Mouse (Mus musculus) 3T3-L1 (cell line): ENCODE data around the gene Rabgap1l.

Source experiments
- DNase-seq: peaks from one replicate; pipeline ENCODE4 v3.0.0-alpha.2; 2015; ENCODE audit warnings: low read depth, low spot score

Gene Rabgap1l

DNA sequence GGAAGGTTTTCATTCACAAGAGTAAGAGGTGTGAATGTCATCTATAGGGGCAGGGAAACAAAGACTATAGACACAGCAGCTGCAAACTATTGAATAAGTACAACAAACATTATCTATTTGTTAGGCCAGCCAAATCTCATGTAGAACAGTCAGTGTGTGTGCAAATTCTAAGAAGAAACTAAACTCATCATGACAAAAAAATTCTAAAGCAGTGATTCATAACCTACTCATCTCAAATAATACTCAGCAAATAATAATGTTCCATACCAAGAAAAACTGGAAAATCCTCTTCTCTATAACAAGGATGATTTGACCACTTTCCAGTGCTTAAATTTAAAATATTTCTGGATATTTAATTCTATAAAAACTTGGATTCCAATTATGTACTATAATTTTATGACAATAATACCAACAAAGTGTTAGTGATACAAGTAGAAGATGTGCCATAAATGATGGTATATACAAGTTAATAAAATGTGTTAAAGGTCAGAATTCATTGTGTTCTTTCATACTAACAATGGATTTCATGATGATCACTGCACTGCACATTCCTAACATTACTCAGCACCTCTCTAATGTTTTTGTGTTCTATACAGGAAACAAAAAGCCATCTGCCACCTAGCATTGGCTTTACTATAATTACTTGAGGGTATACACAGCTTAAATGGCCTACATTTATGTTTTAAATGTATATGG lies 196.6 kb downstream of the Rabgap1l start:
- peak; percentile 61 for DNase-seq

DNA sequence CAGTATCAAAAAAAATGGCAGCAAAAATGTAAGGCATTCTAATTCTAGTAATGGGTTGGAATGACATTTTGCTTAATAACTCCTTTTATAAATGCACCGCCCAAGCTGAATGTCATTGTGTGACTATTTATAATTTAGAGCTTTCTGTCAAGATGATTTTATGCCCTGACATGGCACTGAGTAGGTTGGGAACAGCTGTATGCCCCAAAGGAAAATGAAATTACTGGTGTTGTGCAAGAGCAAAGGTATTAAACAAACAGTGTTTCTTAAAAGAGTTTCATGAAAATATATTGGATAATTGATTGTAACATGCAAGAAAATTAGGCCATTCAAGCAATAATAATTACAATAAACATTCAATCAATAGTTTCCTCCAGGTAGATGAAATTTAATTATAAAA lies 198.4 kb downstream of the Rabgap1l start:
- no peak for DNase-seq

DNA sequence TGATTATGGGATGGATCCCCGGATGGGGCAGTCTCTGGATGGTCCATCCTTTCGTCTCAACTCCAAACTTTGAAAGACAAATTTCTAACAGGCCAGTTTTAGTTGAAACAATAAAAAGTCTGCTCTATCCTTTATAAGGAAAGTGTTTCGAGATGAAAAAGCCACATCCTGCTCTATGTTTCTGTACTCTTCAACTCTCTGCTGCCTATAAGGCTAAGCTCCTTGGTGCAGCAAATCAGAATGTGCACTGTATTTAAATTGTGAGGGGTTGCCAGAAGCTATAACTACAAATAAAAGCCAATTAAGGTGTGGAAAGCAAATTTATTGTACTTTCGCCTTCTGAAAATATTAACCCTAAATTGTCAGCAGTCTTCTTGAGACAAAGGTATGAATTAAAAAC lies 198.9 kb downstream of the Rabgap1l start:
- DNase-seq = no peak

DNA sequence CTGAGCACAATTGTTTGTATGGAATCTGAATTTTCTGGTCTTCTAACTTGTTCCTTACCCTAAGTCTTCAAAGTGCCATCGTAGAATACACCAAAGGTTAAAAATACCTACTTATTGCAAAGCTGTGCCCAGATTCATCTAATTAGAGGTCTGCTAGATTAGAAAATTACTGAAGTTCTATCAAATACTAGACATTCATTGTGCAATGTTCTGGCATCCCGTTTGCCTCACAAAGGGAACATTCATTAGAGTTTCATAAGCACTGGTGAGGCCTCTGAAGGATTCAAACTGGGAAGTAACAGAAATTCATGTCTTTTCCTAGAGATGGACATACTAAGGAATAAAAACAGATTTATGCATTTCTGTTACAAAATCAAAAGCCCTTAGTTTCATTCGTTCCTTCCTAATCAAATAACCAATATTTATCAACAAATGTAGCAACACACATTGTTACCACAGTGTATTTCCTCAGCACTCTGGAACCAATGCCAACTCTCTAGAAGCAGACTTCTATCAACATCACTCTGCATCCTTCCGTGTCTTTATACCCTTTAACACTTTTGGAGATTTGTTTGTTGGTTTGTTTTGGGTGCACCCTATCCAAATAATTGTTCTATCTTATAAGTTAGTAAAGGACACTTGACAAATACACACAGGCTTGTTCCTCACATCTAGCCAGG lies 204.0 kb downstream of the Rabgap1l start:
- DNase-seq = no peak

DNA sequence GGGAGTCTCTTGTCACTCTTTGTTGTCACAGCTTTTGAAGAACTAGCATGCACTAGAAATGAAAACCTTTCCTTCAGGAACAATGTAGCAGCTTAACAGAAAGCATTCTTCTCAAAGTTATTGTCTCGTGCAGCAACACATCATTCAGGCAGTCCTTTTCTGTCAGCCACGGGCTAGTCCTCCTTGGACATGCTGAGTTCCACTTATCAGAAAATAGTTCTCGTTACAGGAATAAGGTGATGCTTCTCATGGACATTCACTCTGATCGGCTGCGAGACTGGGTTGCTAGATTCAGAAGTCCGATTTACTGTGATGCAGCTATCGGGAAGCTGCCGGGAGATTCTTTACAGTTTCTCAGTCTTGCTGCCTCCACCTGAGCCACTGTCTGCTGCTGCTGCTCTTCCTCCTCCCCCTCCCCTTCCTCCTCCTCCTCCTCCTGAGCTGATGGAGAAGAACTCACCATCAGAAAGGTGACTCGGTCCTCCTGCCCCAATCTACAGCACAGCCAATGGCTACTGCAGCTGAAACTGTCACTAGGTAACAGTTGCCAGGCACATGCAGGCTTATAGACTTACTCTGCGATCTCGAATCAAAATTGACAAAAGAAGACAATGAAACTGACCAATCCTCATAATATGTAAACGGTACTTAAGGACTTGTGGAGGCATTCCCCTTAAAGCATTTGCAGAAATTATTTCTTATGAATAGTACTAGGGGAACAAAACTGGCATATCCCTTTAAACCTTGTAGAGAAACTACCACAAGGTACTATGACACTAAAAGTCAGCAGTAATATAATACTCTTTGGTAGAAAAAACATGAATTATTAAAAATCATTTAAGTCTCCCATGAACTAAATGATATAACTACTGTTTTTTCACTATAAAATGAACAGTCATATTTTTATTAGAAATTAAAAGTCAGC lies 213.4 kb downstream of the Rabgap1l start:
- DNase-seq = no peak

DNA sequence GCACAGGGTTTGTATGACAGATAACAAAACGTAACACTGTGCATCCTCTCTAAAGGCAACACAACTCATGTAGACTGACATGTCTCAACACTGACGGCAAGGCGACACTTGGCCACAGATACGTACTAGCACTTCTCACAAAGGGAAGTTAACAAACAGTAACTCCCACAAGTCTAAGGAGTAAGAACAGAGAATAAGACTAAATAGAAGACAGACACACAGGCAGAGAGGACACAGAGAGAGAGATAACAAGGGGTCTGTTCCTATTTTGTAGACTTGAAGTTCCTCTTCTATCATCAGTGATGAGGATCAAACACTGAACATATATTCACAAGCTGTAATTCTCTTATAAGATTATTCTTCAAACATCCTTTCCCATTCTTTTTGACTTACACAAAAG lies 216.9 kb downstream of the Rabgap1l start:
- DNase-seq = no peak

DNA sequence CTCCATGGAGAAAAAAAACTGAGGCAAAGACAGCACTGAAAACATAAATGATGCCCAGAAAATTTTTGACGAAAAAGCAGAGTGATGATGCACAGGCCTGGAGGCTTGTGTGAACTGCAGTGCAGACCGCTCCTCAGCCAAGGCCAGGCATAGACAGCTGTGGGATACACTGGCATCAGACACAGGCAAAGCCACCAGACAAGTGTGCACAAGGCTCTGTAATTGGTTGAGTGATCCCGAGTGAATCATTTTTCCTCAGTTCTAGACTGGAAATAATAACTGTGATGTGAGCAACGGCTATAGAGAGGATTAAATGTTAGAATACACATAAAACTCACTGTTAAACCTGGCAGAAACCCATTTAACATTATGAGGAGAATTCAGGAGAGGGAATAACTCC lies 219.0 kb downstream of the Rabgap1l start:
- DNase-seq = no peak

DNA sequence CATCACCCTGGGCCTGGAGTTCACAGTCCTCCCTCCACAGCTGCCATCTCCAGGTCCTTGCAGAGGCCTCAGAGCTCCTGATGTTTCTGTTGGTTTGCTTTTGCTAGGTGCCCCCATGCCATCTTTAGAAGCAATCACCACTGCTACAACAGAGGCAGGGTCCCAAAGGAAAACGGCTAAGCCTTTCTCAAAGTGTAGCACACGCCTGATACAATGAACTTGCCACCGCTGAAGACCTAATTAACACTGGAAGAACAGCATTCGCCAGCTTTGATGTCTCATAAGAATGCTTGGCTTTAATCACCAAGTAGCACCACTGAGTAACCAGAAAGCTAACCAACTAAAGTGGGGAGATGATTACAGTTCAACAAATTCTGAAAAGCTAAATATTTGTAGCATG lies 226.6 kb downstream of the Rabgap1l start:
- DNase-seq = no peak

DNA sequence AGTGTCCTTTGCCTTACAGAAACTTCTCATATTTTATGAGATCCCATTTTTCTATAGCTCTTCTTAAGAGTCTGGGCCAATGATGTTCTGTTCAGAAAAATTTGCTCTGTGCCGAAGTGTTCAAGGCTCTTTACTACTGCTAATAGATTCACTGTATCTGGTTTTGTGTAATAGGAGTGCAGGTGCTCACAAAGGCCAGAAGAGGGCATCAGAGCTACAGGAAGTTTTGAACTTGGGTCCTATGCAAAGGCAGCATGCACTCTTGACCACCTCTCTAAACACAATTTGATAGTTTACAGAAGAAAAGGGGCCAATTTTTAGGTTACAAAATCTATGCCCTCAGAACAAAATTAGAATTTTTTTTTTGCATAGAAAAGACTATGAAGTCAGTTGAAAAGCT lies 231.6 kb downstream of the Rabgap1l start:
- peak; percentile 66 for DNase-seq

DNA sequence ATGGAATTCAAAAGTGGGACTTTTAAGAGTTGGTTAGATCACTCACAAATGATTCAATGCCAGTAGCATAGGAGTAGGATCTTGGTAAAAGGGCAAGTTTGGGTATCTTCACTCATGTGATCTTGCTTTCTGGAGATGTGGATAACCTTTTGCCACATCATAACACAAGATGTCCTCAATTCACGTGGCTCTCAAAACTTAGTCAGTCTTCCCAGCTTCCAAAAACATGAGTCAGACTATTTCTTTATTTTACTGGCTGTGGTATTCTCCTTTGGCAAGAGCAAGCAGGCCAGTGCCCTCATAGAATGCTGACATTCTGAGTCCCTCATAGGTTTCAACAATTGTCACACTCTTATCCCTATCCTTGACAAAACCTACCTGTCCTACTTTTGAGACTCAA lies 242.4 kb downstream of the Rabgap1l start:
- peak; percentile 79 for DNase-seq

DNA sequence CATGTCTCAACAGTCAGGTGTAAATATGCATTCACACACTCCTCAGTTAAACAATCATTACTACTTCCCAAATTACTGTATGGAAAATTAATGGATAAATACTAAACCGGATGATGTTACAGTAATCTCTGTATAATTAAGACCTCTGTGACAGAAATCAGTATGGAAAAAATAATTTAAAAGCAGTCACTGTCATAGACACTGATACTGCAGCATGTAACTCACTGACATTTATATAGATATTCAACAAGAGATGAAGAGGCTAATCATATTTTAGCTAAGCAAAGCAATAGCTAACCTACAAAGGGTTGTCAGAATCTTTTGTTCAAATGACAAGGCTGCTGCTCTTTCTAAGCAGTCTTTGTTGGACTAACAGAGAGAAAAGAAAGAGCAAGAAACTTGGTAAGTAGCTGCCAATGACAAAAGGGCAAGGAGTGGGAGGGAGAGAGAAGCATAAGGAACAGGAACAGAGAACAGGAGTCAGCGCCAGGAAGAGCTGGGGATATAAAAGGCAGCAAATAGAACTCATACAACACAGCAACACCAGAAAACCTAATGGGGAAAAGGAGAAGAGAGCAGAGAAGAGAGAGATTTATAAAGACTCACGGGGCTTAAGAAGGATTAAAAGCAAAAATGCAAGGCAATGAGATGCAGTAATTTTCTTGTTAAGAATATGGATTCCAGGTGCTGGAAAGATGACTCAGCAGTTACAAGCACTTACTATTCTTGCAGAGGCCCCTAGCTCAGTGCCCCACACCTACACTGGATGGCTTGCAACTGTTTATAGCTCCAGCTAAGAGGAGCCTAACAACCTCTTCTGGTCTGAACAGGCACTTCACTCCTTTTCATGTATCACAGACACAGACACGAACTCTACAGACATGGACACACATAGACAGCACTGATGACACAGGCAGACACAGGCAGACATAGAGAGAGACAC lies 244.8 kb downstream of the Rabgap1l start:
- DNase-seq = peak; percentile 66

DNA sequence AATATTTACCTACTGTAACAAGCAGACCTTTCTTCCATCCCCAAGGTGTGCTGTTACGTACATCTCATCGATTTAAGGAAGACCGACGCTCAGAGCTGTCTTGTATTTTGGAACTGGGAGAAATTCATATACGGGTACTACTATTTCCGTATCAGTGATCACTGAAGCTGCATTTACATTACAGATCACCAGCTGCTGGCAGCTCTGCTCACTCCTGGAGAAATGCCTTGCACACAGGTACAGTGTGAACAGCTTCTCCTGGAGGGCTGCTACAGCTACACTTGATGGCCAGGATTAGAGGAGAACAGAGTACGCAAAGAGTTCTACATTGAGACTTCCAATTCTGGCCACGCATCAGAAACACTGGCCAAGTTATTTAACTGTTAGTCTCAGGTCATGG lies 257.4 kb downstream of the Rabgap1l start:
- no peak for DNase-seq

DNA sequence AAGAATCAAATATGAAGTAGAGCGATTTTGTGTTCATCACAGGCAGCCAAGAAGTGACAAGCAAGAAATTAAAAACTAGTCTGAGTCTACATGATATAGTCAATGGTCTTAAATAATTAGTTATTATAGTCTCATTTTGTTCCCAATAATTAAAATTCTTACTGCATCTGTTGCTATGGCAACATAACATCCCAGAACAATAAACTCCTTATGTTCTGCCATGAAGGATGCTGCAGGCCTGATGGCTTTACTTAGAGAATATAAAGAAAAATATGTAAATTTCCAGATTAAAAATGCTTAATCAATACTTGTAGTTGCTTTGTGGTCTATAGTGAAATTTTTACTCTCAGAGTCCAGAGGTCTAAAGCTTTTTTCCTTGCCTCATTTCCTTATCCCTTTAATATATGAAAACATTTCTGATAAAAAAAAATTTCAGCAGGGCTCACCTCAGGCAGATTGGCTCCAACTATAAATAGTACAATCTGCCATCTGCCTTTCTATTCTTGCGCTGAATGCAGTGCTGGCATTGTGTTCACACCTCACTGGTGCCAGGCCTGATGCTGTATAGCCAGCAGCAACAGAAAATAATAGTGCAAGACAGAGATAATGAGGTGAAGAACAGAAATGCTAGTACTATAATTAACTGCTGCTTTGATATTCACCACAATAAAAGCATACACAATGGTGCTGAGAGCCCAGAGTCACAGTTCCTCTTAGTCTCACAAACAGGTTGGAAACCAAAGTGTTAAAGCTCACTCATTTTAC lies 258.3 kb downstream of the Rabgap1l start:
- no peak for DNase-seq

DNA sequence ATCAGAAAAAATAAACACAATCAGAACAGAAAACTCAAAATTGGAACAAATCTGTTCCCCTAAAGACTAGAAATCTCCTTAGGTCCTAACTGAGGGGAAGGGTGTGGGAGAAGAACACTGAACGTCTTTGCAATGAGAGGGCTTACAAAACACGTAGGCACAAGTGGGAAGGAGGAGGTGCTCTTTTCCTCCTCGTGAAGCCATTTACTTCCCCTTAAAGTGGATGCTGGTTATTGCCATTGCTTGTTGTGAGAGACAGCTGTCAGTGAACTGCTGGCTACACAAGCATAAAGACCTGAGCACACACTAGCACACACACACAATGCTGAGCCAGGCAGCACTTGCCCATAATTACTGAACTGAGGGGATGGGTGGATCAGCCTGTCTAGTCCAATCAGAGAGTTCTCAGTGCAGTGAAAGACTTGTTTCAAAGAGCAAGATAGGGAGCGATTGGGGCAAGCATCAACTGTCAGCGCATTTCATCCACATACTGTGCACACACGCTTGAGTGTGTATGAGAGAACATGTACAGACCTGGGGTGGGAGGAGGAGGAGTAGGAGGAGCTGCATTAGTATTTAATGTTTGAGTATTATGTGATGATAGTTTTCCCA lies 259.7 kb downstream of the Rabgap1l start:
- DNase-seq = no peak

DNA sequence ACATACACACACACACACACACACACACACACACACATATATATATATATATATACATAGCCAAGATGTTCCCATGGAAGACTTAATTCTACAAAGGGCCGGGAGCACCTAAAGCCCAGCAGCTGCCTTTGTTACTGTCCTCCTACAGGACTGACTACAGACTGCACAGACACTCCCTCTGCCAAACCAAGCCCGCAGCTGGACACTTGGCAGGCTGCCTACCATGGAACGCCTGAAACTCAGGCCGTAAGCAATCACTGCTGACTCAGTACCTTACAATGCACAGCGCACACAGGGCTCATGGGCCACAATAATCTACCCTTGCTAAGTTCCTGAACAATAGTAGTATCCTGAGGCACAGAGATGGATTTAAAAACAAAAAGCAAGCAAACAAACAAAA lies 261.6 kb downstream of the Rabgap1l start:
- peak; percentile 99 for DNase-seq

DNA sequence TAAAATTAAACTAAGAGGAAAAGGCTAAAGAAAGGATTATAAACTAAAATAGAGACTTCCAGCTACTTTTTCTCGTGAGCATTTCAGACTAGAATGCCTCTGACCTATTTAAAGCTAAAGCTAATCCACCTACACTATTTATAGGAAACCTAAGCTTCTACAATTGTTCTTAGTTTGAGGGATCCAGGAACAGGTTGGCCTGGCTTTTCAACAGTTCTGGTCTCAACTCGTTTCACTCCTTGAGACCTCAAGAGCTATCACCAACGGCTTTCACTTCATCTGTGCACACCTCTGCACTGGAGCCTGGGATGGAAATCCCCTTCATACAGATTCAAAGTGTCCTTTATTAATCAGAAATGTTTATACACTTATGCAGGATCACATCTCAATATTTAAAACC lies 271.1 kb downstream of the Rabgap1l start:
- peak; percentile 5 for DNase-seq

DNA sequence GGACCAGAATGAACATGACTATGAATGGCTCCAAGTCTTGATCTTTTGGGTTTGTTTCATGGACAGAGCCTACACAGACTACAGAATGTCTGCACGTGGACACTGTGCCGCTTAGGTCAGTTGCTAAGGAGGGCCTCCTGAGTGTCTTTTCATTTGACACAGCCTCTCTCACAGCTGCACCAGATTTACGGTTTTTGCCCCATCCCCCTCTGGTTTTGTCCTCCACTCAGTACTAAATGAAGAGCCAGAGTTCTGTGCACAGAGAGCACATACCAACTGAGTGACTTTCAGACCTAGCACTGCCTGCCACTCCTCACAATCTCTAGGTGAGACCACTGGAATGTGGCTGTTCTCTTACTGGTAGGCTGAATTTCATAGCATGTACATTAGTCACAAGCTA lies 272.3 kb downstream of the Rabgap1l start:
- DNase-seq = peak; percentile 97

DNA sequence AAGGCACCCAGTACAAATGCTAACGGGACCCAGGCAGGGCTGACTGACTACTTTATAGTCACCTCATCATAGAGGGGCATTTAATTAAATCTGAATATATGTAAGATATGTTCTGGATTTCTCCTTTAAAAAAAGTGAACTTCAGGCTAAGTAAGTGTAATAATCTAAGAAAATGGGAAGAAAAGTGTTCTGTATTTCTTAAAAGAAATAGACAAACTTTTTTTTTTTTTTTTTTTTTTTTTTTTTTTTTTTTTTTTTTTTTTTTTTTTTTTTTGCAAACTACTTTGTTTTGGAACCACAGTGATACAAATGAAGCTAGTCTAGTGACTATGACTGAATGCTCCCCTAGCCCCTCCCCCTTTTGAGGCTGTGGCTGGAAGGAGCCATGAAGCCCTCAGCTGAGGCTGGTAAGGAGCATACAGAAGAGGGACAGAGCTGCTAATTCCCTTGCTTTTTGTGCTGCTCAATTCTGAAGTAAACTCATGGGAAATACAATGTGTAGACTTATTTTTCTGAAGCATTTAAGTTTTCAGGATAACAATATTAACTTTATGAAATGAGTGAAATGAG lies 273.0 kb downstream of the Rabgap1l start:
- DNase-seq = peak; percentile 78

DNA sequence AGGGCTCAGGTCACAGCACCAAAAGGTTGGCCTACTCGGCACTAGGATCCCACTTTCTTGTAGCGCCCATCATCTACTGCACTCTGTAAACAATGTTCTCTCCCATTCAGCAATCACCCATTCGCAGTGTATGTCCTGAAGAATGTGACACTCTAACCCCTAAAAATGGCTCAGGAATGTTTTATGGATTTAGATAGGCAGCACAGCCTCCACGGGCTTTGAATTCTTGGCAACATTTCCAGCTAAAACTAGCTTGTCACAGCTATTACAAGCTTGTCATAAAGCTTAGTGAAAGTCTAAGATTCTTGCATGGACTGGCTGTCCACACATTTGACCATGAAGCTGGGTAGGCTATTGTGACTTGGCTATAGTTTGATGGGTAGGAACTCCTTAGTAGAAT lies 274.5 kb downstream of the Rabgap1l start:
- DNase-seq = peak; percentile 63

DNA sequence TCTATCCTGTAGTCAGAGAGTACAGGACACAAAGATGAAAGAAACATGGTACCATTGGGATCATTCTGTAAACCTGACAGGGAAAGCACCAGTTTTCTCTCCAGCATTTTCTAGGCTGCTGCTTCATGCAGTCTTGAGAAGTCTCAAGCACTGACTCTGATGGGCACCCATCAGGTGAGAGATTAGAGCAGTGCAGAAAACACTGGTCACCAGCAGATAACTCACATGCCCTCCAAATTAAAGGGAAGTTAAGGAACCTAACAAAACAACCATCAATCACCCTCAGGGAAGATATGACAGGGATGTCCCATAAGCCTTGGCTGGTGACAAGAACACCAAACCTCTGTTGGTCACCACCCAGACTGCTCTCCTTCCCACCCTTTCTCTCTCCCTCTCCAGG lies 285.2 kb downstream of the Rabgap1l start:
- no peak for DNase-seq
